Mouse (Mus musculus): ENCODE data around the gene Eif4g3. TPM values are rescaled to one million over a fixed set of nuclear protein-coding genes. Genes with fewer than 3 reads are reported as not detected.
"Not testable (repeated sequence)": the region's sequence is repeated elsewhere in the genome, so short reads cannot be mapped to it uniquely, and the experiment has no call there.

The Eif4g3 gene
- polyA plus RNA-seq, 1 experiment from 2014 or later = 56.9 TPM

DNA sequence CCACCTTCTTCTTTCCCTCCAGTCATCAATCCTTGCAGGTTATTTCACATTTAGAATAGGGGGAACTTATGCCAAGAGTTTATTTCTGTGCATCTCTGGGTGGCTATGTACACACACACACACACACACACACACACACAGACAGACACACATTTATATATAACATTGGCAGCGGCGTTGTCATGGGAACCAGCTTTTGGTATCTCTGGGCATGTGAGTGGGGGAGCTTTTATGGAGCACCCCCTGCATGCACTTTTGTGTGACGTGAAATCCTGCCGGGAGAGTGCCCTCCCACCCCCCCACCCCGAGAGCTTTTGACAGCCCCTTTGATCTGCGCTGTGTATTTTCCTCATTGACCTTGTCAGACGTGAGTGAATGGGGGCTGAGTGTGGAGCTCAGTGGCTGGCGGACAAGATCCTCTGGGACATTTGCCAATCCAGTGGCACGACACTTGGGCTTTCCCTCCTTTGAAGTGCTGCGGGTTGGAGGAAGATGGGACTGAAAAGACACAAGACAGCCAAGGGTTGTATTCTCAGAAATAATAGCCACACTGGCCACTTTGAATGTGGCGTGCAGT lies 17.9 kb upstream of the Eif4g3 start:
- not testable (repeated sequence) for DNase-seq (ENCODE audit: low spot score); H3K4me2 ChIP-seq (replicated peaks; ENCODE audit: low read depth, low read length); H3K9me3 ChIP-seq (ENCODE audit: control insufficient read depth, low read length); H3K27ac ChIP-seq (ENCODE audit: low read depth, low read length); H3K36me3 ChIP-seq (ENCODE audit: control insufficient read depth, insufficient read depth, low read length); H3K4me3 ChIP-seq (ENCODE audit: low read depth, low read length); H3K27me3 ChIP-seq (ENCODE audit: control insufficient read depth, insufficient read depth, low read length); H3K4me1 ChIP-seq (replicated peaks; ENCODE audit: control insufficient read depth, insufficient read depth, low read length); H3K9ac ChIP-seq (ENCODE audit: low read depth, low read length)
- WGBS = no CpG with 5 or more reads among the region's 11 CpGs
- peak; percentile 32 for ATAC-seq (ENCODE audit: low FRiP score)

DNA sequence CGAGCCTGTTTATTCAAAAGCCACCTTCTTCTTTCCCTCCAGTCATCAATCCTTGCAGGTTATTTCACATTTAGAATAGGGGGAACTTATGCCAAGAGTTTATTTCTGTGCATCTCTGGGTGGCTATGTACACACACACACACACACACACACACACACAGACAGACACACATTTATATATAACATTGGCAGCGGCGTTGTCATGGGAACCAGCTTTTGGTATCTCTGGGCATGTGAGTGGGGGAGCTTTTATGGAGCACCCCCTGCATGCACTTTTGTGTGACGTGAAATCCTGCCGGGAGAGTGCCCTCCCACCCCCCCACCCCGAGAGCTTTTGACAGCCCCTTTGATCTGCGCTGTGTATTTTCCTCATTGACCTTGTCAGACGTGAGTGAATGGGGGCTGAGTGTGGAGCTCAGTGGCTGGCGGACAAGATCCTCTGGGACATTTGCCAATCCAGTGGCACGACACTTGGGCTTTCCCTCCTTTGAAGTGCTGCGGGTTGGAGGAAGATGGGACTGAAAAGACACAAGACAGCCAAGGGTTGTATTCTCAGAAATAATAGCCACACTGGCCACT lies 13.7 kb upstream of the Eif4g3 start:
- WGBS = no CpG with 5 or more reads among the region's 11 CpGs
- not testable (repeated sequence) for H3K27ac ChIP-seq (ENCODE audit: low read depth, low read length); H3K27me3 ChIP-seq (ENCODE audit: control insufficient read depth, insufficient read depth, low read length); H3K9ac ChIP-seq (ENCODE audit: low read depth, low read length); DNase-seq (ENCODE audit: low spot score); H3K4me2 ChIP-seq (replicated peaks; ENCODE audit: low read depth, low read length); H3K36me3 ChIP-seq (ENCODE audit: control insufficient read depth, insufficient read depth, low read length); H3K4me3 ChIP-seq (ENCODE audit: low read depth, low read length); H3K9me3 ChIP-seq (ENCODE audit: control insufficient read depth, low read length); H3K4me1 ChIP-seq (replicated peaks; ENCODE audit: control insufficient read depth, insufficient read depth, low read length)
- peak; percentile 59 for ATAC-seq (ENCODE audit: low FRiP score)

DNA sequence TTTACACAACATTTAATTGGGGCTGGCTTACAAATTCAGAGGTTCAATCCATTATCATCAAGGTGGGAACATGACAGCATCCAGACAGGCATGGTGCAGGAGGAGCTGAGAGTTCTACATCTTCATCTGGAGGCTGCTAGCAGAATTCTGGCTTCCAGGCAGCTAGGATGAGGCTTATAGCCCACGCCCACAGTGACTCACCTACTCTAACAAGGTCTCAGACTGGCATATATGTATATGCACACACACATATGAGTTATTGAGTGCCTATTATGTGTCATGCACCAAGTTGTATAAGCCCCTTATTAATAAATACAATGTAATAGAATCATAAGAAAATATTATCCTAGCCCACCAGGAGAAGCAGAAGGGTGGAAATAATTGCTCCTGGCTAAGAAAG lies 10.0 kb upstream of the Eif4g3 start:
- H3K9ac ChIP-seq (ENCODE audit: low read depth, low read length) = no peak overlapping the region
- H3K27ac ChIP-seq (ENCODE audit: low read depth, low read length) = no peak overlapping the region
- H3K36me3 ChIP-seq (ENCODE audit: control insufficient read depth, insufficient read depth, low read length) = no peaks in the 10 kb centered on the region
- ATAC-seq (ENCODE audit: low FRiP score) (no peak), DNase-seq (ENCODE audit: low spot score) (no peak)
- no peaks in the 10 kb centered on the region for H3K4me1 ChIP-seq (replicated peaks; ENCODE audit: control insufficient read depth, insufficient read depth, low read length)
- H3K9me3 ChIP-seq (ENCODE audit: control insufficient read depth, low read length) = no peaks in the 10 kb centered on the region
- no peaks in the 10 kb centered on the region for H3K27me3 ChIP-seq (ENCODE audit: control insufficient read depth, insufficient read depth, low read length)
- no peak overlapping the region for H3K4me2 ChIP-seq (replicated peaks; ENCODE audit: low read depth, low read length)
- H3K4me3 ChIP-seq (ENCODE audit: low read depth, low read length) = no peak overlapping the region
- 83% methylated on average over 1 of the region's 1 CpGs for WGBS

DNA sequence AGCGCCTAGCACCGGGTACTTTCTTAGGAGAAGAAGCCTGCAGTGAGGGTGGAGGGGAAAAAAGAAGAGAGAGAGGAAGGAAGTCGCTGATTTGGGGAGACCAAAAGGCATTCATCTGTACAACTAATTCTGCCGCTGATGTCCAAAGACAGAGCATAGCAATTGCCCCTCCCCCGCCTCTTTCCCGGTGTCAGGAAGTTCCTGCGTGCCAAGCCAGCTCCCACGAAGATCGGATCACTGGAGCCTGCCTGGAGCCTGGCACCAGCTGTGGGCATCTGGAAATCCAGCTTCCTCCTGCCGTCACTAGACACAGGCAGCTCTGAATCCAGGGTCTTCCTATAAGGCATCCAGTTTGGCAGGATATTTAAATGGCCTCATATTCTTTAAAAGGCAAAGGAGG lies 8.6 kb upstream of the Eif4g3 start:
- DNase-seq (ENCODE audit: low spot score) = peak; percentile 31
- Histone ChIP-seq H3K4me2 (replicated peaks; ENCODE audit: low read depth, low read length) (no peak overlapping the region), H3K4me3 (ENCODE audit: low read depth, low read length) (no peak overlapping the region), H3K36me3 (ENCODE audit: control insufficient read depth, insufficient read depth, low read length) (no peaks in the 10 kb centered on the region), H3K27me3 (ENCODE audit: control insufficient read depth, insufficient read depth, low read length) (no peaks in the 10 kb centered on the region), H3K9ac (ENCODE audit: low read depth, low read length) (no peak overlapping the region), H3K4me1 (replicated peaks; ENCODE audit: control insufficient read depth, insufficient read depth, low read length) (no peaks in the 10 kb centered on the region), H3K9me3 (ENCODE audit: control insufficient read depth, low read length) (no peaks in the 10 kb centered on the region), H3K27ac (ENCODE audit: low read depth, low read length) (no peak overlapping the region)
- ATAC-seq (ENCODE audit: low FRiP score) = no peak
- WGBS = 53% methylated on average over 10 of the region's 10 CpGs

DNA sequence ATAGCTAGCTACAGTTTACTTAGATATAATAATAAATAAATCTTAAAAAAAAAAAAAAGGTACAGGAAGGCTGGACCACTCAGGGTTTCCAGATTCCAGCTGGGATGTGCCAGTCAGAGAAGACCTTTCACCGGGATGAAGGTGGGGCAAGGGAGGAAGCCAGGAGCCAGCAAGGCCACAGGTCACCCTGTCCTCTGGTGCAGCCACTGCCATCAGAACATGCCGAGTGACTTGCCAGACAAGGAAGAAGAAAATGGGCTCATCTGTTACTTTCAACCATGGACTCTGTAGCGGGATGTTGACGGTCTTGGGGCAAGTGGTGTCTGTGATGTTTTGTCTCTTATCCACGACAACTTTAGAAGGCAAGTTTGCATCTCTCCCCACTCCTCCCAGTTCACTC lies 8.1 kb upstream of the Eif4g3 start:
- no peak for DNase-seq (ENCODE audit: low spot score)

DNA sequence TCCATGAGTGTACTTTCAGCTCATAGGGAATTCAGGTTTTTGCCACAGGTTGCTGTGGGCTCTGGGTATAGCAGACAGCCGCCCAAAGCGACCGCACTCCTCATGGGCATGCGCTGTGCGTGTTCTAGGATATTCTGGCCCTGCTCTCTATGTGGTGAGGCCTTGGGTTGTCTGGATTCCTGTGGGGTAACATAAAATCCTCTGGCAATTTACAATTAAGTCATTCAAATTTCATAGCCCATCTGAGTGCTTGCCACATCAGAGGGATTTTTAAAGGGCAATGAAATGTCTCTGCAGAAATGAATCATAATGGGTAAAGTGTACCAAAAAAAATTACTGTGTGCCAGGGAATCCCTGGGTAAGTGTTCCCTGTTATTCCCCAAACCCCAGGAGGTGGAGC lies 3.4 kb upstream of the Eif4g3 start:
- Histone ChIP-seq H3K4me1 (replicated peaks; ENCODE audit: control insufficient read depth, insufficient read depth, low read length) (0 out of 2 replicates have a peak, but pooled peaks cover 3% of the 10 kb centered on the region), H3K4me3 (ENCODE audit: low read depth, low read length) (no peak overlapping the region), H3K9ac (ENCODE audit: low read depth, low read length) (no peak overlapping the region), H3K27ac (ENCODE audit: low read depth, low read length) (no peak overlapping the region), H3K36me3 (ENCODE audit: control insufficient read depth, insufficient read depth, low read length) (no peaks in the 10 kb centered on the region), H3K27me3 (ENCODE audit: control insufficient read depth, insufficient read depth, low read length) (no peaks in the 10 kb centered on the region), H3K4me2 (replicated peaks; ENCODE audit: low read depth, low read length) (no peak overlapping the region), H3K9me3 (ENCODE audit: control insufficient read depth, low read length) (no peaks in the 10 kb centered on the region)
- 87% methylated on average over 5 of the region's 5 CpGs for WGBS
- DNase-seq (ENCODE audit: low spot score) = no peak
- ATAC-seq (ENCODE audit: low FRiP score) = no peak

More for the DNA sequence above, 8.1 kb upstream of the Eif4g3 start:
- no peaks in the 10 kb centered on the region for H3K36me3 ChIP-seq (ENCODE audit: control insufficient read depth, insufficient read depth, low read length)
- H3K4me1 ChIP-seq (replicated peaks; ENCODE audit: control insufficient read depth, insufficient read depth, low read length) = no peaks in the 10 kb centered on the region
- H3K9ac ChIP-seq (ENCODE audit: low read depth, low read length) = no peak overlapping the region
- H3K27ac ChIP-seq (ENCODE audit: low read depth, low read length) = no peak overlapping the region
- H3K4me3 ChIP-seq (ENCODE audit: low read depth, low read length) = no peak overlapping the region
- H3K27me3 ChIP-seq (ENCODE audit: control insufficient read depth, insufficient read depth, low read length) = no peaks in the 10 kb centered on the region
- no peaks in the 10 kb centered on the region for H3K9me3 ChIP-seq (ENCODE audit: control insufficient read depth, low read length)
- H3K4me2 ChIP-seq (replicated peaks; ENCODE audit: low read depth, low read length) = no peak overlapping the region
- no peak for ATAC-seq (ENCODE audit: low FRiP score)
- 78% methylated on average over 5 of the region's 5 CpGs for WGBS

DNA sequence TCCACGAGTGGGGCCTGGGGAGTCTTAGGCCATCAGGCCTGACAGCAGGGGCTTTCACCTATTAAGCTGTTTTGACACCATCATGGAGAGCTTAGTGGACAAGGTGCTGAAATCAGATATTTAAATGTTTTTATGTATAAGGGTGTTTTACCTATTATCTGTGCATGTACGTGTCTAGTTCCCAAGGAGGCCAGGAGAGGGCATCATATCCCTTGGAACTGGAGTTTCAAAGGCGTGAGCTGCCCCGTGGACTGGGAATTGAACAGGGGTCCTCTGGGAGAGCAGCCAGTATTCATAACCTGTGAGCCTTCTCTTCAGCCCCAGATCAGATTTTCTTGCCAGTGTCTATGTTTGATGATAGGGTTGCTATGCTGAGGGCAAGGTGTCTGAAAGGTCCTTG lies 2.4 kb upstream of the Eif4g3 start:
- Histone ChIP-seq H3K9ac (ENCODE audit: low read depth, low read length) (no peak overlapping the region), H3K9me3 (ENCODE audit: control insufficient read depth, low read length) (no peaks in the 10 kb centered on the region), H3K27ac (ENCODE audit: low read depth, low read length) (no peak overlapping the region), H3K4me2 (replicated peaks; ENCODE audit: low read depth, low read length) (no peak overlapping the region), H3K4me3 (ENCODE audit: low read depth, low read length) (no peak overlapping the region), H3K36me3 (ENCODE audit: control insufficient read depth, insufficient read depth, low read length) (no peaks in the 10 kb centered on the region), H3K4me1 (replicated peaks; ENCODE audit: control insufficient read depth, insufficient read depth, low read length) (peaks cover 4% of the 10 kb centered on the region; the same call in 1 of the 2 replicates), H3K27me3 (ENCODE audit: control insufficient read depth, insufficient read depth, low read length) (no peaks in the 10 kb centered on the region)
- 85% methylated on average over 4 of the region's 4 CpGs for WGBS
- DNase-seq (ENCODE audit: low spot score) = no peak
- no peak for ATAC-seq (ENCODE audit: low FRiP score)

DNA sequence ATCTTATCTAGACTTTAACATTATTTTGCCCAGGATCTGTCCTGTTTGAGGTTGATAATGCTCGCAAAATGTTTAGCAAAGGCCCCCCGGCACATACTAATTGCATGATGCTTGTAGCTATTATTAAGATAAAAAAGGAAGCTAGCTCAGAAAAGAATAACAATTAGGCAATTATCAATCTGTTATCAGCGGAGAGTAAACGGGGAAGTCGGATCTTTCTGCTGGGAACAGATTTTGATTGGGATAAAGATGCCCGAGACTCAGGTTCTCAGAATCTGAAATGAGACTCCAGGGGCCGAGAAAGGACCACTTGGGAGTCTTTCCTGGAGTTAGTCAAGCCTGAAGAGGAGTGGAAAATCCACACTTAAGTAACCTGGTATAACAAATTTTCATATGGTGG lies 1.6 kb upstream of the Eif4g3 start:
- no peak overlapping the region for H3K4me3 ChIP-seq (ENCODE audit: low read depth, low read length)
- no peak overlapping the region for H3K27ac ChIP-seq (ENCODE audit: low read depth, low read length)
- no peak overlapping the region for H3K9ac ChIP-seq (ENCODE audit: low read depth, low read length)
- ATAC-seq (ENCODE audit: low FRiP score) (no peak), DNase-seq (ENCODE audit: low spot score) (no peak)
- no peaks in the 10 kb centered on the region for H3K9me3 ChIP-seq (ENCODE audit: control insufficient read depth, low read length)
- H3K4me1 ChIP-seq (replicated peaks; ENCODE audit: control insufficient read depth, insufficient read depth, low read length) = peaks cover 7% of the 10 kb centered on the region; the same call in 1 of the 2 replicates
- H3K4me2 ChIP-seq (replicated peaks; ENCODE audit: low read depth, low read length) = no peak overlapping the region
- no peaks in the 10 kb centered on the region for H3K27me3 ChIP-seq (ENCODE audit: control insufficient read depth, insufficient read depth, low read length)
- WGBS = 78% methylated on average over 7 of the region's 7 CpGs
- H3K36me3 ChIP-seq (ENCODE audit: control insufficient read depth, insufficient read depth, low read length) = no peaks in the 10 kb centered on the region

DNA sequence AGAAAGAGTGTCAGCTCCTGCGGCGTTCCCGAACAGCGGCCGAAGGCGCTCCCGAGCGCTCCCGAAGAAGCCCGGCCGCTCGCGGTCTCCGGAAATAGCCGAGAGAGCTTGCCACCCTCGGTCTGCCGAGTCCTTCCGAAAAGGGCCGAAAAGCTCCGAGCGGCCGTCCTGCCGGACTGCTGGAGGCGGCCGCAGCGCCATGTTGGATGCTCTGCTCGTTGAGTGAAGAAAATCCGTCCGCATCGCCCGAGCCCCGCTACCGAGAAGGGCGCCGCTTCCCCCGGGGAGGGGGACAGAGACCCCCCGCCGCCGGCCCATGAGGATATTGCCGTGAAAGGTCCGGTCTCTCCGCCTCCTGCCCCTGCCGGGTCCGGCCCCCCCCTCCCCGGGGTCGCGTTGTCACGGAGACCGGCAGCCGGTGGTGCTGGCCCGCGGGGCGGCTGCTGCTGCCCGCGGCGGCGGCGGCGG lies 503 bp downstream of the Eif4g3 start:
- peak; percentile 95 for ATAC-seq (ENCODE audit: low FRiP score)
- peak overlapping the region; percentile 69 for H3K4me2 ChIP-seq (replicated peaks; ENCODE audit: low read depth, low read length)
- peak overlapping the region; percentile 77 for H3K4me3 ChIP-seq (ENCODE audit: low read depth, low read length)
- DNase-seq (ENCODE audit: low spot score) = peak; percentile 99
- peak overlapping the region; percentile 95 for H3K9ac ChIP-seq (ENCODE audit: low read depth, low read length)
- H3K36me3 ChIP-seq (ENCODE audit: control insufficient read depth, insufficient read depth, low read length) = peaks cover 3% of the 10 kb centered on the region; the same call in 1 of the 2 replicates
- WGBS = under 1% methylated on average over 38 of the region's 59 CpGs
- H3K27ac ChIP-seq (ENCODE audit: low read depth, low read length) = peak overlapping the region; percentile 96
- H3K27me3 ChIP-seq (ENCODE audit: control insufficient read depth, insufficient read depth, low read length) = no peaks in the 10 kb centered on the region
- H3K4me1 ChIP-seq (replicated peaks; ENCODE audit: control insufficient read depth, insufficient read depth, low read length) = peaks cover 10% of the 10 kb centered on the region; the same call in 1 of the 2 replicates
- no peaks in the 10 kb centered on the region for H3K9me3 ChIP-seq (ENCODE audit: control insufficient read depth, low read length)

All from hindbrain, embryonic 11.5 days (tissue).